Mouse (Mus musculus) small intestine, adult 2 months (tissue): ENCODE data around the gene Dync1li2.

Source experiments
- CTCF ChIP-seq: fragments of 200-500 bp; IDR thresholded peaks from 2 replicates; pipeline ENCODE4 v1.5.1; 2012; ENCODE audit warnings: low read depth, mild to moderate bottlenecking, control low read depth, inconsistent platforms, low read length, moderate library complexity, mixed read lengths; ENCODE audit not compliant: insufficient replicate concordance, insufficient read length; ENCODE audit errors: extremely low read depth
- POLR2A ChIP-seq: fragments of 200-500 bp; IDR thresholded peaks from 2 replicates; pipeline ENCODE4 v1.6.1; 2012; ENCODE audit warnings: low read depth, mild to moderate bottlenecking, control low read depth, inconsistent platforms, low read length, moderate library complexity

GRCm38 (mm10) chr8:104376669-104377068 lies 66.2 kb downstream of the Dync1li2 start:
- TF ChIP-seq POLR2A, result no peak
- no peak for TF ChIP-seq CTCF
